Mouse (Mus musculus): ENCODE data around the gene Kif23. TPM values are rescaled to one million over a fixed set of nuclear protein-coding genes. Genes with fewer than 3 reads are reported as not detected.

The Kif23 gene
- polyA plus RNA-seq, 1 experiment from 2014 or later, result 132 TPM

DNA sequence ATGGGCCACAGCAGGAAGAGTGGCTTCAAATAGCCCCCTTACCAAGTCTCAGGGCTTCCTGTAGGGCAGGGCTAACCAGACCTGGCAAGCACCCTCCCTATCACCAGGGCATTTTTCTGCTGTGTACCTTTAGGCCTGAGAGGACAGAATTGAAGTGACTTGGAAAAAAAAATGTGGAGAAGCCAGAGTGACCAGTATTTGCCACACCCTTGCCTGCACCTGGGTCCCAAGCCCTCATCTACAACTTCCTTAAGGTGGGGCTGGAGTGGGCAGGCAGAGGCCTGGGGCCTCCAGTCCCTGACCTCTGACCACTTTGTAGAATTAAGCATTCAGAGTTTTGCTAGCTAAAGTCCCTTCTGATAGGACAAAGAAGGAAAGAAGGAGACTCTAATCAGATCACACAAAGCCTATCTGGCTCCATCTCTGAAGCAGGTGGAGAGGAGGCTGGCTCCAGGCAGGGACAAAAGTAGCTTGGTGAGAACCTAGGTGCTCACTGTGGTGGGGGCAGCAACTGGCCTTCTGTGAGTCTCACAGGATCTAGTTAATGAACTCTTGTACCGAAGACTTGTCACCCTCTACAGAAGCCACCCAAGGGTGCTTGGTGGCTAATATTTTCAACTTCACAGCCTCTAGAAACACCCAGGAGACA lies 13.5 kb upstream of the Kif23 start:
- H3K4me2 ChIP-seq (ENCODE audit: low read depth, low read length, severe bottlenecking), result no peak overlapping the region
- no peak for DNase-seq (ENCODE audit: low spot score)
- H3K4me3 ChIP-seq (ENCODE audit: low read depth, low read length), result no peak overlapping the region
- H3K36me3 ChIP-seq (ENCODE audit: control insufficient read depth, insufficient read depth, low read length), result no peaks in the 10 kb centered on the region
- no peak overlapping the region for H3K9ac ChIP-seq (ENCODE audit: low read length)
- no peaks in the 10 kb centered on the region for H3K27me3 ChIP-seq (ENCODE audit: control insufficient read depth, insufficient read depth, low read length)
- no peaks in the 10 kb centered on the region for H3K4me1 ChIP-seq (replicated peaks; ENCODE audit: control insufficient read depth, insufficient read depth, low read length)
- H3K9me3 ChIP-seq (ENCODE audit: control insufficient read depth, low read length), result no peaks in the 10 kb centered on the region
- WGBS, result 77% methylated on average over 1 of the region's 1 CpGs
- no peak for ATAC-seq (replicated peaks; ENCODE audit: low FRiP score)
- H3K27ac ChIP-seq (ENCODE audit: low read depth, low read length), result no peak overlapping the region

DNA sequence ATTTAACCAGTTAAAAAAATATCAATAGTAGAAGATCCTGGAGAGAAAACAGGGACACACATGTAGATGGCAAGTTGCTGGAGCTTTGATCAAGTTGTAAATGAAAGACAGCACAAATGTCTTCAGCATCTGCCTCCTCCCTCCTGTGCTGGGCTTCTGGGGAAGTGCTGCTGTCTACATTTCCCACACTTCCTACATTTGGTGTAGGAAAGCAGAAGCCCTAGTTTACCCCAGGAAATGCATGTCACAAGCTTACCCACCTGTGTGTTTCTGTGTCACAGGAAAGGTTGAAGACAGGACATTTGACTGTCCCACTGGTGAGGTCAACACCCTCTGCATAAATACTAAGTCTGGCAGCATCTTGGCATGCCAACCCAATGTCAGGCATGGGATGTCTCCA lies 8.1 kb upstream of the Kif23 start:
- ATAC-seq (replicated peaks; ENCODE audit: low FRiP score) (no peak), DNase-seq (ENCODE audit: low spot score) (no peak)
- H3K4me3 ChIP-seq (ENCODE audit: low read depth, low read length), result no peak overlapping the region
- H3K4me2 ChIP-seq (ENCODE audit: low read depth, low read length, severe bottlenecking), result no peak overlapping the region
- H3K4me1 ChIP-seq (replicated peaks; ENCODE audit: control insufficient read depth, insufficient read depth, low read length), result 0 out of 2 replicates have a peak, but pooled peaks cover 1% of the 10 kb centered on the region
- no peaks in the 10 kb centered on the region for H3K27me3 ChIP-seq (ENCODE audit: control insufficient read depth, insufficient read depth, low read length)
- no peaks in the 10 kb centered on the region for H3K36me3 ChIP-seq (ENCODE audit: control insufficient read depth, insufficient read depth, low read length)
- H3K9ac ChIP-seq (ENCODE audit: low read length), result no peak overlapping the region
- H3K9me3 ChIP-seq (ENCODE audit: control insufficient read depth, low read length), result no peaks in the 10 kb centered on the region
- H3K27ac ChIP-seq (ENCODE audit: low read depth, low read length), result no peak overlapping the region

- no peaks in the 10 kb centered on the region for H3K36me3 ChIP-seq (ENCODE audit: control insufficient read depth, insufficient read depth, low read length)
- H3K9me3 ChIP-seq (ENCODE audit: control insufficient read depth, low read length), result no peaks in the 10 kb centered on the region
- H3K4me3 ChIP-seq (ENCODE audit: low read depth, low read length), result no peak overlapping the region
- H3K27ac ChIP-seq (ENCODE audit: low read depth, low read length), result no peak overlapping the region
- H3K27me3 ChIP-seq (ENCODE audit: control insufficient read depth, insufficient read depth, low read length), result no peaks in the 10 kb centered on the region
- ATAC-seq (replicated peaks; ENCODE audit: low FRiP score), result no peak
- WGBS, result 53% methylated on average over 7 of the region's 7 CpGs
- H3K4me1 ChIP-seq (replicated peaks; ENCODE audit: control insufficient read depth, insufficient read depth, low read length), result peaks cover 3% of the 10 kb centered on the region; the same call in 1 of the 2 replicates
- no peak for DNase-seq (ENCODE audit: low spot score)
- no peak overlapping the region for H3K9ac ChIP-seq (ENCODE audit: low read length)
- no peak overlapping the region for H3K4me2 ChIP-seq (ENCODE audit: low read depth, low read length, severe bottlenecking)
Observed at GRCm38 (mm10) chr9:61952241-61952640, 5.7 kb upstream of the Kif23 start.

- WGBS, result 8% methylated on average over 24 of the region's 24 CpGs
- H3K36me3 ChIP-seq (ENCODE audit: control insufficient read depth, insufficient read depth, low read length), result peaks cover 2% of the 10 kb centered on the region; the same call in 1 of the 2 replicates
Observed at GRCm38 (mm10) chr9:61947402-61948346, 1.1 kb upstream of the Kif23 start.

DNA sequence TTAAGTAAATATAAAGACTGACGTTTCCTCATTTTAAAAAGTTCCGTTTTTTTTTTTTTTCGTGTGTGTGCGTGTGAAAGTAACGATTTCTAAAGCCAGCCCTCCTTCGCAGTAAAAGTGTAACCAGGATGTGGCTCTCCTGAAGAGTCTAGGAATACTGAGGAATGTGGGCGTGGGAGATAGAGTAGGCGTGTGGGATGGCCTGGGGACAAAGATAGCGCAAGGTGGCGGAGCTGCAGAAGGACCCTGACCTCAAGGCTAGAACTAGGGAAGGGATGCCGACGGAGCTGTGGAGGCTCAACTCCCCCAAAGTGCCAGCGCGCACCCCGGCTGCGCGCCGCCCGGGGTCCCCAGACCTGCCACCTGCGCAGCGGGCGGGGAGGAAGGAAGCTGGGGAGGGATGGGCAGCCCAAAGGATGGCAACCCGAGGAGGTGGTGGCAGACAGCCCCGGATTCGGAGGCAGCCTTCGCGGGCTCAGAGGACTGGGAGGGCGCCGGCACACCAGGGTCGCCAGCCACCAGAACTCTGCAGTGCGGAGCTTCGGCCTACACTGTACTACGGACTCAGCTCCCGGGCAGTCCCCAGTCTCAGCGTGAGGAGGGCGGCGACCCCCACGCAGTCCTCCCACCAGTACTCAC lies 482 bp downstream of the Kif23 start:
- ATAC-seq (replicated peaks; ENCODE audit: low FRiP score) (peak; percentile 84), DNase-seq (ENCODE audit: low spot score) (no peak)
- H3K4me1 ChIP-seq (replicated peaks; ENCODE audit: control insufficient read depth, insufficient read depth, low read length), result peaks cover 2% of the 10 kb centered on the region; the same call in 1 of the 2 replicates
- H3K9ac ChIP-seq (ENCODE audit: low read length), result peak overlapping the region; percentile 92
- peak overlapping the region; percentile 88 for H3K27ac ChIP-seq (ENCODE audit: low read depth, low read length)
- WGBS, result under 1% methylated on average over 33 of the region's 38 CpGs
- peaks cover 2% of the 10 kb centered on the region; the same call in 1 of the 2 replicates for H3K36me3 ChIP-seq (ENCODE audit: control insufficient read depth, insufficient read depth, low read length)
- no peaks in the 10 kb centered on the region for H3K27me3 ChIP-seq (ENCODE audit: control insufficient read depth, insufficient read depth, low read length)
- peak overlapping the region; percentile 80 for H3K4me2 ChIP-seq (ENCODE audit: low read depth, low read length, severe bottlenecking)
- H3K9me3 ChIP-seq (ENCODE audit: control insufficient read depth, low read length), result no peaks in the 10 kb centered on the region
- peak overlapping the region; percentile 89 for H3K4me3 ChIP-seq (ENCODE audit: low read depth, low read length)

More at GRCm38 (mm10) chr9:61947402-61948346, 1.1 kb upstream of the Kif23 start:
- DNase-seq (ENCODE audit: low spot score), result peak; percentile 91
- Histone ChIP-seq H3K4me1 (replicated peaks; ENCODE audit: control insufficient read depth, insufficient read depth, low read length) (peaks cover 3% of the 10 kb centered on the region; the same call in 1 of the 2 replicates), H3K4me2 (ENCODE audit: low read depth, low read length, severe bottlenecking) (peak overlapping the region; percentile 80), H3K9me3 (ENCODE audit: control insufficient read depth, low read length) (no peaks in the 10 kb centered on the region), H3K27me3 (ENCODE audit: control insufficient read depth, insufficient read depth, low read length) (no peaks in the 10 kb centered on the region), H3K4me3 (ENCODE audit: low read depth, low read length) (peak overlapping the region; percentile 89), H3K9ac (ENCODE audit: low read length) (peak overlapping the region; percentile 21), H3K27ac (ENCODE audit: low read depth, low read length) (no peak overlapping the region)
- ATAC-seq (replicated peaks; ENCODE audit: low FRiP score), result peak; percentile 80

- no peak for DNase-seq (ENCODE audit: low spot score)
- 95% methylated on average over 3 of the region's 3 CpGs for WGBS
- no peaks in the 10 kb centered on the region for H3K9me3 ChIP-seq (ENCODE audit: control insufficient read depth, low read length)
- H3K4me1 ChIP-seq (replicated peaks; ENCODE audit: control insufficient read depth, insufficient read depth, low read length), result no peaks in the 10 kb centered on the region; the same call in 1 of the 2 replicates
- ATAC-seq (replicated peaks; ENCODE audit: low FRiP score), result no peak
- no peaks in the 10 kb centered on the region for H3K27me3 ChIP-seq (ENCODE audit: control insufficient read depth, insufficient read depth, low read length)
- H3K9ac ChIP-seq (ENCODE audit: low read length), result no peak overlapping the region
- H3K4me2 ChIP-seq (ENCODE audit: low read depth, low read length, severe bottlenecking), result no peak overlapping the region
- H3K36me3 ChIP-seq (ENCODE audit: control insufficient read depth, insufficient read depth, low read length), result peaks cover 4% of the 10 kb centered on the region; the same call in 1 of the 2 replicates
- H3K27ac ChIP-seq (ENCODE audit: low read depth, low read length), result no peak overlapping the region
- no peak overlapping the region for H3K4me3 ChIP-seq (ENCODE audit: low read depth, low read length)
Observed at GRCm38 (mm10) chr9:61941054-61941453, 5.5 kb downstream of the Kif23 start.

- Histone ChIP-seq H3K9ac (ENCODE audit: low read length) (no peak overlapping the region), H3K4me2 (ENCODE audit: low read depth, low read length, severe bottlenecking) (no peak overlapping the region), H3K27me3 (ENCODE audit: control insufficient read depth, insufficient read depth, low read length) (no peaks in the 10 kb centered on the region), H3K36me3 (ENCODE audit: control insufficient read depth, insufficient read depth, low read length) (peaks cover 13% of the 10 kb centered on the region), H3K9me3 (ENCODE audit: control insufficient read depth, low read length) (no peaks in the 10 kb centered on the region), H3K27ac (ENCODE audit: low read depth, low read length) (no peak overlapping the region), H3K4me3 (ENCODE audit: low read depth, low read length) (no peak overlapping the region), H3K4me1 (replicated peaks; ENCODE audit: control insufficient read depth, insufficient read depth, low read length) (no peaks in the 10 kb centered on the region)
- 94% methylated on average over 2 of the region's 2 CpGs for WGBS
- no peak for ATAC-seq (replicated peaks; ENCODE audit: low FRiP score)
- DNase-seq (ENCODE audit: low spot score), result no peak
Observed at GRCm38 (mm10) chr9:61933333-61933732, 13.2 kb downstream of the Kif23 start.

GRCm38 (mm10) chr9:61932009-61932408 lies 14.6 kb downstream of the Kif23 start:
- 94% methylated on average over 3 of the region's 3 CpGs for WGBS
- Histone ChIP-seq H3K9me3 (ENCODE audit: control insufficient read depth, low read length) (no peaks in the 10 kb centered on the region), H3K9ac (ENCODE audit: low read length) (no peak overlapping the region), H3K4me3 (ENCODE audit: low read depth, low read length) (no peak overlapping the region), H3K4me2 (ENCODE audit: low read depth, low read length, severe bottlenecking) (no peak overlapping the region), H3K27ac (ENCODE audit: low read depth, low read length) (no peak overlapping the region), H3K36me3 (ENCODE audit: control insufficient read depth, insufficient read depth, low read length) (peaks cover 13% of the 10 kb centered on the region), H3K27me3 (ENCODE audit: control insufficient read depth, insufficient read depth, low read length) (no peaks in the 10 kb centered on the region), H3K4me1 (replicated peaks; ENCODE audit: control insufficient read depth, insufficient read depth, low read length) (no peaks in the 10 kb centered on the region)
- ATAC-seq (replicated peaks; ENCODE audit: low FRiP score) (no peak), DNase-seq (ENCODE audit: low spot score) (no peak)
